Mouse (Mus musculus) embryonic facial prominence, embryonic 11.5 days (tissue): ENCODE measurements at regions not wholly inside any gene's neighbourhood (a gene's known extent, or its start where the extent isn't known, plus 50 kb on each side); places are given as distances from the start of the nearest gene placed in this dataset.
A peak's percentile ranks its signal among the peaks of the same experiment; 100 is the strongest.

Experiments
- microRNA counts: library from miRNA; unstranded; fragments of <30 nt; microRNA quantifications from one replicate; lab custom pipeline; 2016
- microRNA-seq: library from miRNA; unstranded; fragments of <30 nt; microRNA quantifications from one replicate; pipeline ENCODE4, GENCODE M21; 2016; ENCODE audit warnings: borderline number of aligned reads

MicroRNAs encoded in the stretch of these regions (microRNA counts, 519-probe panel; counts per million panel counts)
- microRNA mmu-miR-30b (lab: Ali Mortazavi, UCI), result 4,788 counts per million, percentile 82 among the panel's probes with 10 or more counts
- microRNA mmu-miR-30d (lab: Ali Mortazavi, UCI), result 3,454 counts per million, percentile 49 among the panel's probes with 10 or more counts

Small RNA genes in the stretch of these regions (microRNA-seq; reads per million reads assigned to microRNA genes)
- gene Mir30b, result 111 reads per million, percentile 42 among the genes with 10 or more reads in this experiment
- 3,756 reads per million, percentile 85 among the genes with 10 or more reads in this experiment for gene Mir30d
